Mouse (Mus musculus) testis, adult 2 months (tissue): ENCODE measurements at regions not wholly inside any gene's neighbourhood (a gene's known extent, or its start where the extent isn't known, plus 50 kb on each side); places are given as distances from the start of the nearest gene placed in this dataset.
A peak's percentile ranks its signal among the peaks of the same experiment; 100 is the strongest.

ENCODE experiments used
- H3K27ac ChIP-seq: fragments of 200-500 bp; 2 replicates; pipeline ENCODE4 v1.5.1; 2012; ENCODE audit warnings: low read depth, low read length; ENCODE audit not compliant: control insufficient read depth, insufficient read depth
- H3K27me3 ChIP-seq: fragments of 200-500 bp; 2 replicates; pipeline ENCODE4 v1.6.1; 2012; ENCODE audit warnings: mild to moderate bottlenecking, low read length, moderate library complexity; ENCODE audit not compliant: control insufficient read depth, insufficient read depth
- H3K36me3 ChIP-seq: fragments of 200-500 bp; 2 replicates; pipeline ENCODE4 v1.6.1; 2012; ENCODE audit warnings: mild to moderate bottlenecking, low read length; ENCODE audit not compliant: control insufficient read depth, insufficient read depth
- H3K4me1 ChIP-seq: fragments of 200-500 bp; 2 replicates; pipeline ENCODE4 v1.6.1; 2012; ENCODE audit warnings: low read length; ENCODE audit not compliant: control insufficient read depth, insufficient read depth
- H3K4me3 ChIP-seq: fragments of 200-500 bp; 2 replicates; pipeline ENCODE4 v1.5.1; 2012; ENCODE audit warnings: low read depth, mild to moderate bottlenecking, low read length, moderate library complexity, mixed read lengths; ENCODE audit not compliant: control insufficient read depth
- CTCF ChIP-seq: fragments of 200-500 bp; IDR thresholded peaks from 2 replicates; pipeline ENCODE4 v1.5.1; 2012; ENCODE audit warnings: low read depth, mild to moderate bottlenecking, inconsistent platforms, low read length, moderate library complexity; ENCODE audit not compliant: control insufficient read depth, insufficient read depth, insufficient replicate concordance
- POLR2A ChIP-seq: fragments of 200-500 bp; IDR thresholded peaks from 2 replicates; pipeline ENCODE4 v1.6.1; 2012; ENCODE audit warnings: low read depth, mild to moderate bottlenecking, inconsistent platforms, low read length, moderate library complexity; ENCODE audit not compliant: control insufficient read depth

GRCm38 (mm10) chr5:43355832-43356231, 122.9 kb downstream of the Cpeb2 start:
- no peaks in the 10 kb centered on the region for H3K27me3 ChIP-seq
- H3K27ac ChIP-seq = no peak overlapping the region
- peaks cover 12% of the 10 kb centered on the region for H3K4me1 ChIP-seq
- H3K36me3 ChIP-seq = no peaks in the 10 kb centered on the region
- no peak overlapping the region for H3K4me3 ChIP-seq
- TF ChIP-seq CTCF (no peak), POLR2A (no peak)

DNA sequence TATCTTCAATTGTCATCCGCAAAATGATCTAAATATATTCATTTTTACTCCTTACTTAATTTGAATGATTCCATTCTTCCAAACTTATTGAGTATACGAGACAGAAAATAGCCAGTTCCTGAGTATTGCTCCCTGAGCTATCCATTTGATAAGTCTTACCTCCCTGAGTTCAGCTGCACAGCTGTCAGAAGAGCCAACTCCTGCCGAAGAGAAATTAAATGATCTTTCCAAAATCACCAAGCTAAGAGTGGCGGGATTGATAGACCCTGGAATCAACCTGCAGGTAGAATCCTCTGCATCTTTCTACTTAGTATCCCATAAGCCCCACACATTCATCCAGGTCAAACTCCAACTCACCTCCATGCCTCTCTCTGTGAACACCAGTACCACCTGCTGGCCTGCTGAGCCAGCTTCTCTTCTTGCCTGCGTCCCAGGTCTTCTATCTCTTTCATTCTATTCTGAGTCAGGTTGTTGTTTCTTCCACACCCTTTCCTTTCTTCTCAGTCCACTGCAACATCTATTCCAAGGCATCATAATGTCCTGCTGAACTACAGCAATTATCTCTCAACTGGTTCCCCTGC, 124.2 kb downstream of the Cpeb2 start:
- no peak for TF ChIP-seq POLR2A
- TF ChIP-seq CTCF = peak; percentile 9; the same call in 1 of the 2 replicates
- Histone ChIP-seq H3K4me3 (no peak overlapping the region), H3K4me1 (peaks cover 12% of the 10 kb centered on the region), H3K36me3 (no peaks in the 10 kb centered on the region), H3K27ac (no peak overlapping the region), H3K27me3 (no peaks in the 10 kb centered on the region)

GRCm38 (mm10) chr5:43357901-43358300, 124.9 kb downstream of the Cpeb2 start:
- no peaks in the 10 kb centered on the region for H3K27me3 ChIP-seq
- H3K4me1 ChIP-seq = peaks cover 12% of the 10 kb centered on the region
- no peaks in the 10 kb centered on the region for H3K36me3 ChIP-seq
- TF ChIP-seq POLR2A = no peak
- no peak for TF ChIP-seq CTCF
- H3K27ac ChIP-seq = no peak overlapping the region
- H3K4me3 ChIP-seq = no peak overlapping the region

DNA sequence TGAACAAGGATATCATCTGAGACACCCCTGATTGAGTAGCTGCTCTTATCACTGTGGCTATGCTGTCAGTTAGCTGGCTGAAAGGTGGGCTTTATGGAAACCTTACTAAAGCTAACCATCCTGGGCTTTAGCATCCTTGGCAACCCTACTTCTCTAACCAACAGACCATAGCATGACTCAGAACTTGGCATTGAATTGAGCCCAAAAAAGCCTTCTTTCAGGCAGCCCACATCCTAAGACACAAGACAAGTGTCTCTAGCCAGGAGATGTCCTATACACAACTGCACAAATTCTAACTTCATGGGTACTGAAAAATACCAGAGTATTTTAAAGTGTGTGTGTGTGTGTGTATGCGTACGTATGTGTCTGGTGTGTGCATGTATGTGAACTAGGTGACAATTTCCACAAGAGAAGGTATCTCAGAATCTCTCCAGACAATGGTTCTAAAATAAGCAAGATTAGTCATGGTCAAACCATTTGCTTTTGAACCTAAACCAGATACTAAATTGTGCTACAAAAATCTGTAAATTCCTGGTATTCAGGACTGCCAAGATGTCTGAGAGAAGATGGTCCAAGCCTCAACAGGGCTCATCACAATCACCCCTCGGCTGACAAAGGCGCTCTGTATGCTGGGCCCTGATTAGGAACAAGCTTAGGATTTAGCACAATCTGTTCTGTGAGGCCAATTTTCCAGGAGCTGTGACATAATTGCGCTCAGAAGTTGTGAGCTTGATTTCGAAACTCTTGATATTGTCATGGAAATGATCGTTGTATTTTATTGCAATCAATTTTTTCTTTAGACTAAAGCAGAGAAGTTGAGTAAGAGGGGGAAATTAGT, 126.2 kb downstream of the Cpeb2 start:
- no peak for TF ChIP-seq CTCF
- TF ChIP-seq POLR2A = no peak
- Histone ChIP-seq H3K4me1 (peaks cover 12% of the 10 kb centered on the region), H3K36me3 (no peaks in the 10 kb centered on the region), H3K27me3 (no peaks in the 10 kb centered on the region), H3K27ac (no peak overlapping the region), H3K4me3 (no peak overlapping the region)

GRCm38 (mm10) chr5:43360298-43360697, 127.3 kb downstream of the Cpeb2 start:
- Histone ChIP-seq H3K27ac (no peak overlapping the region), H3K27me3 (no peaks in the 10 kb centered on the region), H3K4me3 (no peak overlapping the region), H3K36me3 (no peaks in the 10 kb centered on the region), H3K4me1 (peaks cover 4% of the 10 kb centered on the region)
- TF ChIP-seq CTCF (no peak), POLR2A (no peak)

- TF ChIP-seq POLR2A = no peak
- TF ChIP-seq CTCF = no peak
- no peaks in the 10 kb centered on the region for H3K4me1 ChIP-seq
Measured at GRCm38 (mm10) chr5:43361026-43361425, 128.1 kb downstream of the Cpeb2 start.

DNA sequence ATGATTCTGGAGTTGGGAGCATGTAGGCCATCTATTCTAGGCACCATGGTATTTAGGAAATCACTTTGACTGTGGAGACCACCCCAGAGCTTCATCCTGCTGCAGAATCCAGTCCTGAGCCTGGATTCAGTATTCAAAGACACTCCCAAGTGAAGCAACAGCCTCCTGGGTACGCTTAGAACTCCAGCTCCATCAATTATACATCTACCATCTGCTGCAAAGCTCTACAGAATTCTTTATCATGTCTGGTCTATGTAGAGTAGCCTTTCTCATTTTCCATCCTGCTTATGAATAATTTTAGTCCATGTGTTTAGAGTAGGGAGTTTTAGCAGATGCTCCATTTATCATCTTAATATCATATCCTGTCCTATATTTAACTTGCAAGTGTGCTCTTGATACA, 139.4 kb downstream of the Cpeb2 start:
- no peaks in the 10 kb centered on the region for H3K27me3 ChIP-seq
- H3K4me3 ChIP-seq = no peak overlapping the region

More at GRCm38 (mm10) chr5:43361026-43361425, 128.1 kb downstream of the Cpeb2 start:
- Histone ChIP-seq H3K27me3 (no peaks in the 10 kb centered on the region), H3K27ac (no peak overlapping the region), H3K4me3 (no peak overlapping the region), H3K36me3 (no peaks in the 10 kb centered on the region)

More for the DNA sequence above, 139.4 kb downstream of the Cpeb2 start:
- Histone ChIP-seq H3K27ac (no peak overlapping the region), H3K4me1 (no peaks in the 10 kb centered on the region), H3K36me3 (no peaks in the 10 kb centered on the region)
- no peak for TF ChIP-seq POLR2A
- TF ChIP-seq CTCF = no peak
